Mouse (Mus musculus) stomach, embryonic 15.5 days (tissue): Measurements from ENCODE around the gene Tigit. TPM values are rescaled to one million over a fixed set of nuclear protein-coding genes. Genes with fewer than 3 reads are reported as not detected.

Experiments
- ATAC-seq: fragments of 200-750 bp; cut with Nextera tagmentation; 2 replicates; pipeline ENCODE4 v1.8.0; 2017; ENCODE audit warnings: low read depth, moderate number of reproducible peaks, moderate TSS enrichment; ENCODE audit not compliant: insufficient read depth, low FRiP score
- H3K27ac ChIP-seq: fragments of 300-500 bp; sonication (generic); 2 replicates; pipeline ENCODE4 v1.5.1; 2015; ENCODE audit warnings: mild to moderate bottlenecking, inconsistent platforms
- H3K27me3 ChIP-seq: fragments of 300-500 bp; sonication (generic); replicated peaks from 2 replicates; pipeline ENCODE4 v1.6.1; 2015; ENCODE audit warnings: inconsistent platforms
- H3K36me3 ChIP-seq: fragments of 300-500 bp; sonication (generic); 2 replicates; pipeline ENCODE4 v1.6.1; 2015; ENCODE audit warnings: inconsistent platforms
- H3K4me1 ChIP-seq: fragments of 300-500 bp; sonication (generic); 2 replicates; pipeline ENCODE4 v1.6.1; 2015; ENCODE audit warnings: inconsistent platforms
- H3K4me2 ChIP-seq: fragments of 300-500 bp; sonication (generic); 2 replicates; pipeline ENCODE4 v1.6.1; 2015; ENCODE audit warnings: mild to moderate bottlenecking, inconsistent platforms
- H3K4me3 ChIP-seq: fragments of 300-500 bp; sonication (generic); replicated peaks from 2 replicates; pipeline ENCODE4 v1.5.1; 2015; ENCODE audit warnings: inconsistent platforms
- H3K9ac ChIP-seq: fragments of 300-500 bp; sonication (generic); 2 replicates; pipeline ENCODE4 v1.6.1; 2015; ENCODE audit warnings: inconsistent platforms
- H3K9me3 ChIP-seq: fragments of 300-500 bp; sonication (generic); 2 replicates; pipeline ENCODE4 v1.6.1; 2016; ENCODE audit warnings: inconsistent platforms
- WGBS: fragments of 180-500 bp; shearing (Covaris S2); methylation state at CpG from one replicate; pipeline ENCODE4 v1.1.7; 2015; 5-methylcytosine and 5-hydroxymethylcytosine counted together
- microRNA counts: library from miRNA; unstranded; fragments of <30 nt; microRNA quantifications from one replicate; lab custom pipeline; 2016
- microRNA-seq: library from miRNA; unstranded; fragments of <30 nt; microRNA quantifications from one replicate; pipeline ENCODE4, GENCODE M21; 2016
- polyA plus RNA-seq: library from polyadenylated mRNA; unstranded; fragments of >200 nt; fragmentation: Nextera tagmentation; extraction: Ambion mirVana; gene quantifications from 2 replicates; pipeline ENCODE4 v1.2.1, GENCODE M21; 2015

The Tigit gene
- polyA plus RNA-seq, 1 experiment from 2014 or later: not detected

DNA sequence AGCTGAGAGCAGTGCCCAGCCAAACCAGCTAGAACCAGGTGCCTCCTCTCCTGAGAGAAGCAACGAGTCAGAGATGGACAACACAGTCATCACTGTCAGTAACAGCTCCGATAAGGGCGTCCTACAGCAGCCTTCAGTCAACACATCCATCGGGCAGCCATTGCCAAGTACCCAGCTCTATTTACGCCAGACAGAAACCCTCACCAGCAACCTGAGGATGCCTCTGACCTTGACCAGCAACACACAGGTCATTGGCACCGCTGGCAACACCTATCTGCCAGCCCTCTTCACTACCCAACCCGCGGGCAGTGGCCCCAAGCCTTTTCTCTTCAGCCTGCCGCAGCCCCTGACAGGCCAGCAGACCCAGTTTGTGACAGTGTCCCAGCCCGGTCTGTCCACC is 53.6 kb downstream of the Tigit start:
- no peak for ATAC-seq
- WGBS: 94% methylated on average over 10 of the region's 10 CpGs
- Histone ChIP-seq H3K27ac (no peak overlapping the region), H3K9ac (no peak overlapping the region), H3K27me3 (no peaks in the 10 kb centered on the region), H3K36me3 (no peaks in the 10 kb centered on the region), H3K4me2 (no peak overlapping the region), H3K4me3 (no peak overlapping the region), H3K4me1 (no peaks in the 10 kb centered on the region), H3K9me3 (no peaks in the 10 kb centered on the region)

DNA sequence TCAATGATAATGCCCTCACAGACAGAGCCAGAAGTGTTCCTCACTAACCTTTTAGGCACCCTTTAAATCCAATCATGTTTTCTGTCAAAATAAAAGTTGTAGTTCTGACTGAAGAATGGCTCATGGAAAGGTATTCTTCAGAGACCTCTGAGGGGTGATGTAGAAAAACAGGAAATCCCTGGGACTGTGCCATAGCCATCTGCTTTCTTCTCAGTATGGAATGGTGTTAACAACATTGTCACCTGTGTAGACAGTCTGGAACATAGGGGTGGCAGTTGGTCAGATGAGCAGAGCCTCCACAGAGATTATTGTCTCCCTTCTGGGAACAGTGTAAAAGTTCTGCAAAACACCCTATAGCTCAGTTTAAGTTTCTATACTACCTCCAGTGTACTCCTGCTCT is 55.9 kb downstream of the Tigit start:
- H3K27ac ChIP-seq: no peak overlapping the region
- no peaks in the 10 kb centered on the region for H3K36me3 ChIP-seq
- no peaks in the 10 kb centered on the region for H3K4me1 ChIP-seq
- H3K9ac ChIP-seq: no peak overlapping the region
- H3K4me3 ChIP-seq: no peak overlapping the region
- no peak for ATAC-seq
- no peaks in the 10 kb centered on the region for H3K9me3 ChIP-seq
- no peak overlapping the region for H3K4me2 ChIP-seq
- H3K27me3 ChIP-seq: no peaks in the 10 kb centered on the region

DNA sequence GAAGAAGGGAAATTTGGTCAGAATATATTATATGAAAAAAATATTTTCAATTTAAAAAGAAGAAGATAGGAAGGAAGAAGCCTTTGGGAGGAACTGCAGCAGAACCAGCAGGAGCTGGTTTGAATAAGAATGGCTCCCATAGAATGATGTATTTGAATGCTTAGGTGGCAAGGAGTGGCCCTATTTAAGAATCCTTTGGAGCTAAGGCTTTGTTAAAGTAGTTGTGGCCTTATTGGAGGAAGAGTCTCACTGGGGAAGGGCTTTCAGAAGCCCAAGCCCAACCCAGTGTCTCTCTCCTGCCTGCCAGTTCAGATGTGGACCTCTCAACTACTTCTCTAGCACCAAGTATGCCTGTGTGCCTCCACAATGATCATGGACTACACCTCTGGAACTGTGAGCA is 56.9 kb downstream of the Tigit start:
- no peaks in the 10 kb centered on the region for H3K27me3 ChIP-seq
- no peaks in the 10 kb centered on the region for H3K9me3 ChIP-seq
- no peaks in the 10 kb centered on the region for H3K36me3 ChIP-seq
- no peaks in the 10 kb centered on the region for H3K4me1 ChIP-seq
- H3K9ac ChIP-seq: no peak overlapping the region
- no peak overlapping the region for H3K4me2 ChIP-seq
- no peak overlapping the region for H3K27ac ChIP-seq
- H3K4me3 ChIP-seq: no peak overlapping the region
- no peak for ATAC-seq

DNA sequence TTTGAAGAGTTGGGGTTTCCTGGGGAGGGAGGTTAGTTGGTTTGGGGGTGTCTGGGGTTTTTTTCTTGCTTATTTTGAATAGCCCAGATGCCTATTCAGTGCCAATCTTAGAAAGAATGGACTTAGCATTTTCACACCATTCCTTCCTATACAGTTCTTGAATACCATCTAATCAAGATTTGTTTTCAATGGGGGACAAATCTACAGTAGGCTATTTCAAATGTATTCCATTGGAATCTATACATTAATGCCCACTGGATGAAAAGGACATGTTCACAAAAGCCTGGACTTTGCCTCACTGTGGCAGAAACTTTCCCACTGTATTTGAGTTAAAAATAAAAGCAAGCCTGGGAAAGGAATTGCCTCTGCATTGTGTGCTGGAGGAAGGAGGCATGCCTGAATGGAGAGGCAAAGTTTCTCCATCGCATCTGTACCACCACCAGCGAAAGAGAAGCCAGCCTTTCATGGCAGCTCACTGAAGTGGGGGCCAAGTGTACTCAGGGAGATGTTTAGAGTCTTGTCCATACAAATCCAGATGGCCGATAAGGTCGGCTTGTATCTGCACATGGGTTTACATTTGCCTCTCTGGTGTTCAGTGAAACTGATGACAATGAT is 59.4 kb downstream of the Tigit start:
- no peak overlapping the region for H3K4me2 ChIP-seq
- no peaks in the 10 kb centered on the region for H3K36me3 ChIP-seq
- no peaks in the 10 kb centered on the region for H3K27me3 ChIP-seq
- no peak for ATAC-seq
- 47% methylated on average over 4 of the region's 4 CpGs for WGBS
- H3K4me3 ChIP-seq: no peak overlapping the region
- no peaks in the 10 kb centered on the region for H3K9me3 ChIP-seq
- H3K4me1 ChIP-seq: no peaks in the 10 kb centered on the region
- no peak overlapping the region for H3K27ac ChIP-seq
- H3K9ac ChIP-seq: no peak overlapping the region

DNA sequence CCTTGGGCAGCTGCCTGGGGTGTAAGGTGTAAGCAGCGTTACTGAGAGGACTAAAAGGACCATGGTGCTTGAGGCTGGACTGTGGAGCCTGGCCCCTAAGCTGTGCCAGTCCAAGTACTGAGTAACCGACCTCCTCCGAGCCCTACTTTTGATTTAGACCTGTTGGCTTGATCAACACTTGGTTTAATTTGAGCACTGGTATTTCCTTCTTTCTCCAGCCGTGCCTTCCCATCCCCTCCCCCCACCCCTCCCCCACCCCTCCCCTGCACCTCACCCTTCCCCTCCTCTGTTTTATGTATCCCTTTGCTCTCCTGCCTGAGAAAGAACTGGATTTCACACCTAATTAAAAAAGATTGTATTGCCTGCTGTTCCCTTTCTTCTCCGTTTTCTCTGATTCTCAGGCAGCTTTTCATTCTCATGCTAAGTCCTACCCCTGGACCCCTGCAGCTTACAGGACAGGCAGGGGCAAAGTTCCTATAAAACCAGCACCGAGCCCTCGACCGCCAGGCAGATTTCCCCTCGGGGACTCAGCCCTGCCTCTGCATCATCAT is 60.3 kb downstream of the Tigit start:
- Histone ChIP-seq H3K4me1 (no peaks in the 10 kb centered on the region), H3K36me3 (no peaks in the 10 kb centered on the region), H3K9ac (no peak overlapping the region), H3K4me3 (no peak overlapping the region), H3K27ac (no peak overlapping the region), H3K4me2 (no peak overlapping the region), H3K27me3 (no peaks in the 10 kb centered on the region), H3K9me3 (no peaks in the 10 kb centered on the region)
- 37% methylated on average over 9 of the region's 9 CpGs for WGBS
- ATAC-seq: no peak

DNA sequence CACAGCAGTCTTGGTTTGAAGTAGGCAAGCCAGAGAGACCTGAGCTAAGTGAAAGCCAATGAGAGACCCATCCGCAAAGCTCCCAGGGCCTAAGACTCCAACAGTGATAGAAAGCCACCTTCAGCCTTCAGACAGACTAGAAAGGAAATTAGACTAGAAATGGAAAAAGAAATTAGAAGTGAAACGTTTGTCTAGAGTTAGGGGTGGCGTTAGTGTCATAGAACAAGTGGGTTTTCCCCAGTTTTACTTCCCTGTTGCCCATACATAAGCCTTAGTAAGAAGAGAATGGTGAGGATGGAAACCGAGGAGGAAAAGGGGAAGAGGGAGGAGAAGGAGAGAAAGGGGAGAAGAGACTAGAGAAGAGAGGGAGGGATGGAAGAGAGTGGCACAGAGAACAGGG is 61.4 kb downstream of the Tigit start:
- H3K36me3 ChIP-seq: no peaks in the 10 kb centered on the region
- no peaks in the 10 kb centered on the region for H3K4me1 ChIP-seq
- H3K9me3 ChIP-seq: no peaks in the 10 kb centered on the region
- no peaks in the 10 kb centered on the region for H3K27me3 ChIP-seq
- 67% methylated on average over 4 of the region's 4 CpGs for WGBS
- H3K27ac ChIP-seq: no peak overlapping the region
- no peak overlapping the region for H3K4me3 ChIP-seq
- no peak for ATAC-seq
- H3K9ac ChIP-seq: no peak overlapping the region
- no peak overlapping the region for H3K4me2 ChIP-seq

DNA sequence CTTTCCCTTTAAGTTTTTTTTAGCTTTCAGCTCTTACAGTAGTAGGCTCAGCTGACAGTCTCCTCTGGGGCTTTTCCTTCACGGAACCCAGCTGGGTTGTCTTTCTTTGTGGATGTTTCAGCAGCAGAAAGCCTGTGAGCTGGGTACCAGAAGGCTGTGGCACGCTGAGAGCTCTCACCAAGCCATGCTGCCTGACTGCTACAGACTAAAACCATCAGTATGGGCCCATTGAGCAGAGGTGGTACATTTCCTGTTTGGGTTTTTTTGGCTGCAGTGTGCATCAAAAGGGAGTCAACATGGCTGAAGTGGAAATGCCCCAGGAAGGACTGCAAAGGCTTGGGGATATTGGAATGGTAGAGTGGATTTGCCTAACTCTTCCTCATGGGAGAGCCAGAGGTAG is 64.2 kb downstream of the Tigit start:
- Histone ChIP-seq H3K4me3 (no peak overlapping the region), H3K27me3 (no peaks in the 10 kb centered on the region), H3K27ac (no peak overlapping the region), H3K36me3 (no peaks in the 10 kb centered on the region), H3K9ac (no peak overlapping the region), H3K4me2 (no peak overlapping the region), H3K4me1 (no peaks in the 10 kb centered on the region), H3K9me3 (no peaks in the 10 kb centered on the region)
- ATAC-seq: no peak
- 75% methylated on average over 2 of the region's 2 CpGs for WGBS

MicroRNAs encoded within 50 kb of the gene (microRNA counts, 519-probe panel; counts per million panel counts)
- not detected for microRNA mmu-miR-568 (lab: Ali Mortazavi, UCI)

Small RNAs within 50 kb of the gene (microRNA-seq; reads per million reads assigned to microRNA genes)
- gene Mir568: not detected

Other genes with a start within 250 kb of the Tigit start
- gene Drd3, start 89.9 kb upstream of the Tigit start, polyA plus RNA-seq: 0.09 TPM in 1 of 2 replicates, not detected in the other
- 11.8 and 13.7 TPM in 2 replicates for gene Ccdc191, start 225.7 kb upstream of the Tigit start, polyA plus RNA-seq